Mouse (Mus musculus) central nervous system, embryonic 18 days (tissue): ENCODE results near the gene Dnajb6. TPM values are rescaled to one million over a fixed set of nuclear protein-coding genes. Genes with fewer than 3 reads are reported as not detected.

ENCODE experiments used
- polyA plus RNA-seq: library from polyadenylated mRNA; depleted of rRNA; stranded (reverse); fragments of >200 nt; gene quantifications from 2 replicates; pipeline ENCODE4 v1.2.3, GENCODE M21; 2012; rRNA removed

Gene Dnajb6
- polyA plus RNA-seq = 226 and 238 TPM in 2 replicates

GRCm38 (mm10) chr5:29735557-29736061 is at the start of gene Dnajb6, which contains the start of gene Gm5129:
Gene Dnajb6, plus strand, starts transcription at chr5:29735688.
Gene Gm5129, minus strand, starts transcription at chr5:29735936.

Other genes starting within 250 kb of the Dnajb6 start
- 44.2 and 46.0 TPM in 2 replicates for gene Ube3c, start 166.4 kb upstream of the Dnajb6 start, polyA plus RNA-seq
- gene Gm5129, start 248 bp downstream of the Dnajb6 start, polyA plus RNA-seq = not detected in 2 replicates